Mouse (Mus musculus): ENCODE data around the gene Ces1c. TPM values are rescaled to one million over a fixed set of nuclear protein-coding genes. Genes with fewer than 3 reads are reported as not detected.

Ces1c gene
- not detected for total RNA-seq (2023)

GRCm38 (mm10) chr8:93131233-93131980 lies at the start of gene Ces1c:
Gene Ces1c, minus strand, starts transcription at chr8:93131283.

GRCm38 (mm10) chr8:93079887-93080286 lies 51.2 kb downstream of the Ces1c start, which contains the start of gene Ces1b:
Gene Ces1b, minus strand, starts transcription at chr8:93080017.

Other genes with a start within 250 kb of the Ces1c start
- not detected for gene Capns2, start 229.9 kb downstream of the Ces1c start, total RNA-seq (2023)
- gene Slc6a2, start 171.2 kb downstream of the Ces1c start, total RNA-seq (2023), result not detected
- gene Ces1a, start 83.1 kb downstream of the Ces1c start, total RNA-seq (2023), result not detected
- gene Ces1b, start 51.3 kb downstream of the Ces1c start, total RNA-seq (2023), result not detected
- not detected for gene Ces1d, start 66.6 kb upstream of the Ces1c start, total RNA-seq (2023)
- gene Ces1e, start 98.3 kb upstream of the Ces1c start, total RNA-seq (2023), result not detected
- not detected for gene Ces1f, start 148.5 kb upstream of the Ces1c start, total RNA-seq (2023)
- gene Ces1g, start 206.0 kb upstream of the Ces1c start, total RNA-seq (2023), result not detected
- not detected for gene Ces1h, start 248.4 kb upstream of the Ces1c start, total RNA-seq (2023)

Measured in CD4-positive naive resting alpha-beta T cell, adult 76 days (primary cell).